Mouse (Mus musculus) thymus, postnatal 4 days (tissue): ENCODE measurements around the gene Chaf1a.

ENCODE experiments used
- DNase-seq: peaks from one replicate; pipeline ENCODE4 v3.0.0; 2021

Gene Chaf1a

DNA sequence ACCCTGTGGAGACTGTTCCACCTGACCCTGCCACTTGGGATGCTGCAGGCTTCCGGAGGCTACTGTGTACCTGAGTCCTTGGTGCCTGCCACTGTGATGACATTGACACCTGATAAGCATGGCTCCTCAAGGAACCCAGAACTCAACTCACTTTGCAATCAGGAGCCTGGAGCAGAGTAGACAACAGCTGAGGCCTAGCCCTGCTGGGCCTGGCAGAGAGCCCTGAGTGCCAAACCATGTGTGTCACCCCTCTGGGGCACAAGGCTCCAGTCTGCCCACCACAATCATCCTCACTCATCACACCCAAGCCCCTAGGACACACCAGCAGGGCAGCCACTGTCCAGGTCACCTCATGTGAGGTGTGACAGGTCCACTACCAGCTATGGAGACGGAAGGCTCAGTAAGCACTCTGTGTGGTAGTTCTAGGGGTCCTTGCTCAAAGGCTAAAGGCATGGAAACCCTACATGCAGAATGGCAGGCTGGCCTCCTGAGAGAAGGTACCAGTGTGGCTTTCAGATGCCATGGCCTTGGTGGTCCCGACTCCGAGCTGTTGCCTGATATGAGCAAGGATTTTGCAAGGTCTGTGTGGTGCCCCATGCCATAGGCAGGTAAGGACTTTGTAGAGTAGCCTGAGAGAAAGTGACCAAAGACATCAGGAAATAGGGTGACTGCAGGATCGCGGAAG is 19.7 kb upstream of the Chaf1a start:
- DNase-seq, result peak; percentile 47

GRCm38 (mm10) chr17:56021161-56021910 is 18.9 kb upstream of the Chaf1a start:
- peak; percentile 76 for DNase-seq

DNA sequence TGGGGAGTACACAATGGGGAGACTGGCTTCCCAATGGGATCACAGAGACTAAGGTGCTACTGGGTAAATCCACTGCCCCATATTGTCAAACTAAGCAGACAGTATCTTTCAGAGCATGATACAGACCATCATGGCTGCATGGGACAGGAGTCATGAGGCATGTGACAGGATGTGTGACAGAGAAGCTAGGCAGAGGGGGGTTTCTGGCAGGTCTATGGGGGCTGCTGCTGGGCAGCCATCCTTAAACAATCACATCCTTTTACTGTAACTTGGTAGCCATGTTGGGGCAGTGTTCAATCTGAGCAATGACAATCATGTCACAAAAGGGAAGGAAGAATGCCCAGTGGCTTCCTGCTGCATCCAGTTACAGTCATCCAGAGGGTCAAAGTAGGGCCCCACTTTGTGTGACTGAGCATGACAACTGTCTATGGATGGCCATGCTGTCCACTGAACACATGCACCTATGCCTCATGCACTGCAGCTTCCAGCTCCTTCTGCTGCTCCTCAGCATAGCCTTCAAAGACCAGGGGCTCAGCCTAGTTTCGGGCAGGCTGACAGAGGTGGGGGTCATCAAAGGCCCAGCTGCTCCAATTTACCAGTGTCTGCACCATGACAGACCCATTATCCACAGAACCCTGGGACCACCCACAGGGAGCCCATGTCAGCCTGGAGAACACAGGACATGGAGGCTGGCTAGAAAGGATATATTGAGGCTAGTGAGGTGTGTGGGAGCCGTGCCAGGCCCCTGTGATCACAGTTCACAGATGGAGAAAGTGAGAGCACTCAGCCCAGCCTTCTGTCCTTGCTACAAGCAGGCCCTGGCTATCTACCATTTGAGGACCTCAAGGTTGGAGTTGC is 17.9 kb upstream of the Chaf1a start:
- peak; percentile 28 for DNase-seq

- DNase-seq, result no peak
These were observed 17.3 kb upstream of the Chaf1a start for GRCm38 (mm10) chr17:56022989-56023290.

GRCm38 (mm10) chr17:56023386-56023785 is 16.9 kb upstream of the Chaf1a start:
- DNase-seq, result peak; percentile 44

GRCm38 (mm10) chr17:56024476-56024875 is 15.8 kb upstream of the Chaf1a start:
- DNase-seq, result no peak

DNA sequence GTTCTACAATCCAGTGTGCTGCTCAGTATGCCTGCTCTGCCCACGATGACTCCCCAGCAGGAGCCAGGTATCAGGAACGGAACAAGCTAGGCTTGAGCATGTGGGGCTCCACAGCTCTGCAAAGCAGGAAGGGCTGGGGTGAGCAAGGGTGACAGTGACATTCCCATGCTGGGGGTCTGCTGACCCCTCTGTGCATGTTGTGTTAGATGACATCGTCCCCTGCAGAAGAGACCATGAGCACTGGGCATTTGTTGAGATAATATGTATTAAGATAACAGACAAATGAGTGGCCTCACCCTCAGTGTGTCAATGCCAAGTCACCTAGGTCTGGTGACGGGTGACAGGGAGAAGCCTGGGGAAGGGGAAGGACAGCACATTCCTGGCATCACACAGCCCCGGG is 15.3 kb upstream of the Chaf1a start:
- DNase-seq, result peak; percentile 9

DNA sequence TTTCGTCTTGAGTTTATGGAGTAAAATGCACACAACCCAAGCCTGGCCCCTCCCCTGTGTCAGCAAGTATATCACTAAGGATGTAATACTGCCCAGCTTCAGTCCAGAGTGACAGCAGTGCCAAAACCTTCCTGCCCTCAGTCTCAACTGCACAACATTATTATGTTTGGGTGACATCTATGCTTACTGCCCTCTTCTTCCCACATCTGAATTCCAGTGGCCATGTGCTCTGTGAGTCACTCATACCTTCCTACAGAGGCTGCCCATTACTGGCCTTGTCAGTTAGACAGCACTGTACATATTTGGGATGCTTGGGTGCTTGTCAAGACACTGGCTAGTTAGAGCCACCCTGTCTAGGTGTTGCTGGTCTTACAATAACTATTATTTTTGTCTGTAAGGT is 13.9 kb upstream of the Chaf1a start:
- no peak for DNase-seq

- DNase-seq, result no peak
These were observed 13.4 kb upstream of the Chaf1a start for GRCm38 (mm10) chr17:56026881-56027280.

- no peak for DNase-seq
These were observed 12.3 kb upstream of the Chaf1a start for GRCm38 (mm10) chr17:56027801-56028441.

DNA sequence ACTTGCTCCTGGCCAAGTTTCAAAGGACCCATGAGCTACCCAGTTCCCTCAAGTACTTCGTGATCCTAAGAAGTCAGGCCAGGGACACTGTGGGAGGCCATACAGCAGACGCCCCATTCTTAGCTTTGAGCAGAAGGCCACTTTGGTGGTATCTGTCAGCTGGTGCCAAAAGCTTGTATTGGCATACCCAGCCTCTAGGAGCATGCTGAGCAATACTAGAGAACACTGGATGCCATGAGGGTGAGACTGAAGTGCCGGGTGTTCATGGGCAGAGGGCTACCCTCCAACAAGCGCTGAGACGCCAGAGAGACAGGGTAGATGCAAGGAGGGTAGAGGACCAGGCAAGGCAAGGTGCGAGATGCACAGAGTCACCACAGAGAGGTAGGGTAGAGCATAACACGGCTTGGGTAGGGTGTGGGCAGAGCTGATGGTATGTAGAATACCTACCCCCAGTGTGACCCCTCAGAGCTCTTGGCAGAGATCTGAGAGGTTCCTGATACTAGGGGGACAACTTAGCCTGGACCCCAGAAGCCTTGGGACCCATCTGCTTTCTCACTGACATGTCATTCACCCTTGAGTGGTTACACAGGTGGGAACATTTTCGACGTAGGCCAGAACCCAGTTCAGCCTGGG is 9.9 kb upstream of the Chaf1a start:
- DNase-seq, result peak; percentile 14

DNA sequence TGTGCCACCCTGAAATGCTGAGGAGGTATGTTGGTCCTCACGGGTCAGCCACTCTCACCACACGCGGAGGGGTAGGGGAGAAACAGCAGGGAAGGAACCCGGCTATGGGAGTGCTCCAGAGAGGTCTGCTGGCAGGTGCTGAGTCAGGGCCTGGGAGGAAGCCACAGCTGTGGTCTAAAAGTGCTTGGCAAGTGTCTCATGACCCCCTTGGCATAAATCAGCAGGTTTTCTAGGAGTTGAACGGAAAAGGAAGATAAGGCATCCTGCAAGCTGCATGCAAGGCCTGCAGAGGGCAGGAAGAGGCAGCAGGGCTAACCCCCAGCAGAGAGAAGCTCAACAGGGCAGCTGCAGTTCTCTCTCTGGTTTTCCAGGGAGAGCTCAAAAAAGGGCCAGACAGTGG is 9.3 kb upstream of the Chaf1a start:
- peak; percentile 54 for DNase-seq

GRCm38 (mm10) chr17:56031431-56031830 is 8.8 kb upstream of the Chaf1a start:
- DNase-seq, result peak; percentile 27

DNA sequence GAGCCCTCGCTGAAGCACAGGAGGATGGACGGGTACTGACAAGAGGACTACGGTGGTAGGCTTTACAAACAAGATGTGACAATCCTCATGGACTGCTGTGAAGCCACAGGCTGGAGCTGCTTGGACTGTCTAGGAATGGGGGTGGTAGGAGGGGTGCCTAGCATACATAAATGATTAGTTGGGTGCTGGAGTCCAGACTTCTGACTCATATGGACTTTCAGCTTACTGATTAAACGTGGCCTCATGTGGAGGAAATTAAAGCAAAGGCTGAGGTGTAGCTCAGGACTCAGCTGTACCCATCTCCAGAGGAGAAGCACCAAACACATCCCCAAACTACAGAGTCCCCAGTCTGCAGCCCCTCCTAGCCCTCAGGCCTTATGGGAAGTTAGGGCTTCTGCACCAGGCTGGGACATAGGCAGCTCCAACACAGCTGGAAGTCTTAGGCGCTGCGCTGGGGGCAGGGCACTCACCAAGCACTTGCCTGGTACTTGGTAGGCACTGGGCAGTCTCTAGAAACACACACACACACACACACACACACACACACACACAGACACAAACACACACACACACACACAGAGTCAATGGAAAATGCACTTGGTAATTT is 8.0 kb upstream of the Chaf1a start:
- DNase-seq, result peak; percentile 32

DNA sequence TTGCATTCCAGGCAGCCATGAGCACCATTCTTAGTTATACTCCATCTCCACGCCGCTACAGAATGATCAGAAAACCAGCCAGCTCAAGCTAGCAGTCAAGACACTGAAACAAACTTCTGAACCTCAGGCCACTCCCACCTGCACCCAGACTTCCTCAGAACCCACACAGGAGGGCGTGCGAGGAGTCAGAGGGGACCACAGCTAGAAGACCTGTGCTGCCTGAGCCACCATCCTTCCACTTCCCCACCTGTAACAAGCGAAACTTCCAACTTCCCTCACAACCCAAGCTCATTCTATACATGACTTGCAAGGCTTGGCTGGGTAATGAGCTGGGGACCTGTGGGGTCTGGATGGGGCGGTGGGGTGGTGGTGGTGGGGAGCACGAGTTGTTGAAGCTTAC is 7.4 kb upstream of the Chaf1a start:
- peak; percentile 69 for DNase-seq

- no peak for DNase-seq
These were observed 6.1 kb upstream of the Chaf1a start for GRCm38 (mm10) chr17:56034040-56034725.

DNA sequence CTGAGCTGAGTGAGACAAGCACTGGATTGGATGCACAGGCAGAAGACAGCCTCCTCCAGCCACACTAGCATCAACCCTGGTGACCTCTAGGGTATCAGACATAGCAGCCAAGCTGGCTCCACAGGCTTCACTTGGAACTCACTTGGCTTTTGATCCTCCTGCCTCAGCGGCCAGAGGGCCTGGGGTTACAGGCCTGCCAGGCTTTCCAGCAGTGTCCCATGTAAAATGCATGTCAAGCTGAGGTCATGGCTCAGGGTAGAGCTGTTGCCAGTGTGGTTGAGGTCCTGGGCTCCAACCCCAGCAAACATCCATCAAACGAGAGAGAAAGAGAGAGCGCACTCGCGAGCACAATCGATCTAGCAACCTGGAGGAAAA is 5.5 kb upstream of the Chaf1a start:
- DNase-seq, result no peak

GRCm38 (mm10) chr17:56035216-56035615 is 5.0 kb upstream of the Chaf1a start:
- no peak for DNase-seq

GRCm38 (mm10) chr17:56036176-56036900 is 3.9 kb upstream of the Chaf1a start, which contains the start of gene Sh3gl1:
TSS of gene Sh3gl1 (minus strand) at chr17:56036635.
- DNase-seq, result peak; percentile 99

DNA sequence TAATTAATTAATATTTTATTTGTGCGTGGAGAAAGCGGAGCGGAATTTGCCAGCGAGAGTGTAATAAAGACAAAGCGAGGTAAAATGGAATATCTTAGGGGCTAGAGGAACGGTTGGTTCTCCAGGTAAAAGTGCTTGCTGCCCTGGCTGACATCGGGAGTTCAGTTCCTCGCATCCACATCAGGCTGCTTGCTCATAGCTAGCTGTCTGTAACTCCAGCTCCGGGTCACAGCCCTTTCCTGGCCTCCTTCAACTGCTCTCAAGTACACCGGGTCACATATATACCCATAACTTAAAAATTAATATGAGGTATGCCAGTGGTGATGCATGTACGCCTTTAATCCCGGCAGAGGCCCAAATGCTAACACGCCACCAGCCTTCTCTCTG is 3.3 kb upstream of the Chaf1a start:
- peak; percentile 44 for DNase-seq
